Mouse (Mus musculus) heart, adult 11 months (tissue): ENCODE data around the gene Pofut1.

Source experiments
- DNase-seq: peaks from one replicate; pipeline ENCODE4 v3.0.0; 2022

Pofut1 gene

GRCm38 (mm10) chr2:153290938-153291928 is 49.9 kb downstream of the Pofut1 start, which contains the start of gene Kif3b:
Gene Kif3b (plus strand): TSS chr2:153291413.
- peak; percentile 99 for DNase-seq

GRCm38 (mm10) chr2:153292305-153292861 is 51.0 kb downstream of the Pofut1 start:
- DNase-seq, result peak; percentile 92

- no peak for DNase-seq
Measured at GRCm38 (mm10) chr2:153295196-153295595, 53.9 kb downstream of the Pofut1 start.

GRCm38 (mm10) chr2:153297771-153298170 is 56.4 kb downstream of the Pofut1 start:
- DNase-seq, result no peak

- peak; percentile 93 for DNase-seq
Measured at GRCm38 (mm10) chr2:153298460-153298859, 57.1 kb downstream of the Pofut1 start.

GRCm38 (mm10) chr2:153298863-153299262 is 57.5 kb downstream of the Pofut1 start:
- DNase-seq, result peak; percentile 95

- DNase-seq, result peak; percentile 83
Measured at GRCm38 (mm10) chr2:153301123-153301522, 59.8 kb downstream of the Pofut1 start.

GRCm38 (mm10) chr2:153305240-153305639 is 63.9 kb downstream of the Pofut1 start:
- peak; percentile 88 for DNase-seq

- no peak for DNase-seq
Measured at GRCm38 (mm10) chr2:153308586-153308985, 67.3 kb downstream of the Pofut1 start.

- DNase-seq, result no peak
Measured at GRCm38 (mm10) chr2:153309106-153309505, 67.8 kb downstream of the Pofut1 start.

GRCm38 (mm10) chr2:153310228-153310627 is 68.9 kb downstream of the Pofut1 start:
- no peak for DNase-seq

- DNase-seq, result no peak
Measured at GRCm38 (mm10) chr2:153312884-153313283, 71.6 kb downstream of the Pofut1 start.

GRCm38 (mm10) chr2:153318408-153318807 is 77.1 kb downstream of the Pofut1 start:
- no peak for DNase-seq

GRCm38 (mm10) chr2:153319036-153319643 is 77.8 kb downstream of the Pofut1 start:
- DNase-seq, result peak; percentile 94
